Mouse (Mus musculus) CH12.LX (cell line): Measurements from ENCODE around the gene Sugct.

Experiments used
- CTCF ChIP-seq, 2 experiments: IDR thresholded peaks in 1 of 2; conservative IDR thresholded peaks in 1 of 2; 2 replicates each; pipeline ENCODE4 v1.5.1; 2011 to 2012; ENCODE audit warnings: low read depth in 2 of 2, low read length in 2 of 2, improper control_type of control experiment in 1 of 2, inconsistent platforms in 1 of 2, mild to moderate bottlenecking in 1 of 2, moderate library complexity in 1 of 2
- POLR2A ChIP-seq: IDR thresholded peaks from 2 replicates; pipeline ENCODE4 v1.6.1; 2011; ENCODE audit warnings: low read depth, mild to moderate bottlenecking, improper control_type of control experiment, low read length

DNA sequence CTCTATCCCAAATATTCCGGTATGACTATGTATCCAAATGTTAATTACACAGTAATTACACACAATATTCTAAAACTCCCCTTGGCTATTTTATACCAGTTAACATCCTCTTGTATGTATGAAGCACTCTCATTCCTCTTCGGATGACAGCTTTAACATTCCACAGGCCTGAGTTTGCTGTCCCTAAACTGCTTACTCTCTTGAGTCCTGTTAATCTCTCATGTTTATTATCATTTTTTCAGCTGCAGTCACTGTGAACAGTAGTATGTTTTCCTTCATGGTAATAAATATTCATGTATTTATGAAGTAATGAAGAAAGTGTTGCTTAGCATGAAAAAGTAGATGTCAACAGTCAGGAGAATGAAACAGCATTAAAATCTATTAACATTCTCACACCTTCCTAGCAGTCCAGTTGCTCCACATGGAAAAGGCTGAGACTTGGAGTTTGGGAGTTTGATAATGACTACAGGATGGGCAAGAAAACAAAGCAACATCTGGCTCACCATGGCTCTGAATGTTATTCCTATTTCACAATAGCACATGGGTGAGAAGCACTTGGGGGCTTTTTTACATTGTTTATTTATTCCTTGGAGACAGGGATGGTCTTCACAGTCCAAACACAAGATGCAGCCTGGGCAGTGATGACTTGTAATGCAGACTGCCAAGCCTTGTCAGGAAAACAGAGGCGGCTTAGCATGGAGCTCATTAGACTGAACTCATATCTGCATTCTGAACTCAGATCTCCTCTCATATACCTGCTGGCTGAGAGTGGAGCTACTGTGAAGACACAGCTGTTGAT is 651.7 kb downstream of the Sugct start:
- TF ChIP-seq POLR2A (no peak), CTCF (conservative IDR thresholded peaks at IDR 0.05 in 1 of 2, IDR thresholded peaks at IDR 0.05 in 1 of 2; ENCODE audit: low read depth in 2 of 2, low read length in 2 of 2) (no peak)
